Mouse (Mus musculus) liver, embryonic 14.5 days (tissue): ENCODE results near the gene Afap1.

Experiments used
- CTCF ChIP-seq: IDR thresholded peaks from 2 replicates; pipeline ENCODE4 v1.5.1; 2016; ENCODE audit warnings: antibody characterized with exemption, low read depth, control low read depth
- EP300 ChIP-seq: IDR thresholded peaks from 2 replicates; pipeline ENCODE4 v1.6.1; 2016; ENCODE audit warnings: antibody characterized with exemption, low read depth

DNA sequence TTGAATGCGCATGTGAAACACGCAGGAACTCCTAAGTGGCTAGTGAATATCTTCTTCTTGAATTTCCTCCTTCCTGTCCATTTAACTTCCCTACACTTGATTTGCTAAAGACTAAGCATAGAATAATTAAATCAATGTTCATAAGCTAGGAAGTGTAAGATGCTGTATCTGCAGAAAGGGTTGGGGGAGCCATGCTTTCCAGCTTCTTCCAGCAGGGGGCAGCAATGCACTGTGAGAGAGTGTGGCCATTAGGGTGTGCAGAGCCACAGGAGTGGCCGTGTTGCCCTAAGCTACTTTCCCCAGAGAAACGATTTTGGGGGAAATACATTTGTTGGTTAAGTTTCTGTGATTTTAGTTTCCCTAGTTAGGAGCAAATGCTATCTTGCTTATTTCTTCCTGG is 88.9 kb downstream of the Afap1 start:
- TF ChIP-seq CTCF, result peak; percentile 88
- TF ChIP-seq EP300, result no peak
